Mouse (Mus musculus) liver, postnatal 0 days (tissue): ENCODE data around the gene Mknk1.

Experiments
- CTCF ChIP-seq: sonication (generic); IDR thresholded peaks from 2 replicates; pipeline ENCODE4 v1.5.1; 2016; ENCODE audit warnings: antibody characterized with exemption, low read depth
- EP300 ChIP-seq: IDR thresholded peaks from 2 replicates; pipeline ENCODE4 v1.6.1; 2016; ENCODE audit warnings: antibody characterized with exemption, low read depth, mild to moderate bottlenecking

- TF ChIP-seq CTCF (no peak), EP300 (no peak)
These were observed 18.1 kb upstream of the Mknk1 start for GRCm38 (mm10) chr4:115820944-115821343.
